Mouse (Mus musculus) megakaryocyte, embryonic 14.5 days (primary cell): ENCODE results near the gene Ikzf2.

Experiments
- FLI1 ChIP-seq: IDR thresholded peaks from 2 replicates; pipeline ENCODE4 v1.6.1; 2012; ENCODE audit warnings: low read length, inconsistent platforms, mixed read lengths
- GATA1 ChIP-seq: IDR thresholded peaks from 3 replicates; pipeline ENCODE4 v1.6.1; 2012; ENCODE audit warnings: mixed read lengths, low read length, inconsistent platforms, borderline replicate concordance

DNA sequence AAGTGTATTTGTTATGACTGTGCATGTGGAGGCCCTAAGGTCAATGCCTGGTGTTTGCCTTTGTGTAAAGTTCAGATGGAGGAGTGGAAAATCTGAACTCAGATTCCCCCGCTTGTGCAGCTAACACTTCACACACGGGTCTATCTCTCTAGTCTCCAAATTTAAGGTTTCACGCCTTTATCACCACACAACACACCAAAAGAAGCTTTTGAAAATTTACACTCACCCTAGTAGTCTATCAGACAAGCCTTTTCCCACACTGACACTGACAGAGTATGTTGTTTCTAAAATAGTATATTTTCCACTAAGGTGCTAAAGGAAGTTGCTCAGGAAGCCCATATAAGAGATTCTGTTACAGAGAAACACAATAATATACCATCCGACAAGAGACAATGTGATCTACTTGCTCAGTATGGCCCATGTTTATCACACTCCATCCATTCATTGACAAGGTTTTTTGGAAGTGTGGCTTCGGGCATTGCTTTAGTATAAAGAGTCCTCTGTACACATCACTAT is 131.4 kb downstream of the Ikzf2 start:
- TF ChIP-seq GATA1, result no peak
- no peak for TF ChIP-seq FLI1
